Mouse (Mus musculus): ENCODE data around the gene Cnr1. TPM values are rescaled to one million over a fixed set of nuclear protein-coding genes. Genes with fewer than 3 reads are reported as not detected.

Cnr1 gene
- polyA plus RNA-seq, 1 experiment, result 1.6 TPM

- H3K27me3 ChIP-seq (ENCODE audit: control insufficient read depth, insufficient read depth, low read length, poor library complexity, severe bottlenecking), result no peaks in the 10 kb centered on the region
- no peaks in the 10 kb centered on the region for H3K9me3 ChIP-seq (replicated peaks; ENCODE audit: control insufficient read depth, insufficient read depth, low read length, poor library complexity, severe bottlenecking)
- H3K4me1 ChIP-seq (ENCODE audit: control insufficient read depth, insufficient read depth, low read length), result no peaks in the 10 kb centered on the region
- no peak overlapping the region for H3K9ac ChIP-seq (ENCODE audit: low read depth, poor library complexity, severe bottlenecking)
- TF ChIP-seq CTCF (IDR thresholded peaks at IDR 0.05; ENCODE audit: low read depth, low read length), result no peak
- no peak for TF ChIP-seq POLR2A (IDR thresholded peaks at IDR 0.05; ENCODE audit: insufficient read depth, low read length)
- TF ChIP-seq EP300 (IDR thresholded peaks at IDR 0.05; ENCODE audit: insufficient read depth, low read depth, low read length), result no peak
- no peak overlapping the region for H3K4me3 ChIP-seq (ENCODE audit: low read depth, low read length)
- no peak overlapping the region for H3K27ac ChIP-seq (ENCODE audit: insufficient read depth, low read length)
- H3K36me3 ChIP-seq (ENCODE audit: control insufficient read depth, insufficient read depth, low read length, poor library complexity, severe bottlenecking), result no peaks in the 10 kb centered on the region
These were observed 19.5 kb downstream of the Cnr1 start for GRCm38 (mm10) chr4:33943936-33944335.

- H3K27me3 ChIP-seq (ENCODE audit: control insufficient read depth, insufficient read depth, low read length, poor library complexity, severe bottlenecking), result no peaks in the 10 kb centered on the region
- H3K9me3 ChIP-seq (replicated peaks; ENCODE audit: control insufficient read depth, insufficient read depth, low read length, poor library complexity, severe bottlenecking), result no peaks in the 10 kb centered on the region
- H3K27ac ChIP-seq (ENCODE audit: insufficient read depth, low read length), result no peak overlapping the region
- no peaks in the 10 kb centered on the region for H3K36me3 ChIP-seq (ENCODE audit: control insufficient read depth, insufficient read depth, low read length, poor library complexity, severe bottlenecking)
- H3K4me1 ChIP-seq (ENCODE audit: control insufficient read depth, insufficient read depth, low read length), result no peaks in the 10 kb centered on the region
- no peak for TF ChIP-seq CTCF (IDR thresholded peaks at IDR 0.05; ENCODE audit: low read depth, low read length)
- H3K9ac ChIP-seq (ENCODE audit: low read depth, poor library complexity, severe bottlenecking), result no peak overlapping the region
- H3K4me3 ChIP-seq (ENCODE audit: low read depth, low read length), result no peak overlapping the region
These were observed 21.3 kb downstream of the Cnr1 start for GRCm38 (mm10) chr4:33945742-33946141.

GRCm38 (mm10) chr4:33947584-33947983, 23.2 kb downstream of the Cnr1 start:
- Histone ChIP-seq H3K36me3 (ENCODE audit: control insufficient read depth, insufficient read depth, low read length, poor library complexity, severe bottlenecking) (no peaks in the 10 kb centered on the region), H3K9ac (ENCODE audit: low read depth, poor library complexity, severe bottlenecking) (no peak overlapping the region), H3K27ac (ENCODE audit: insufficient read depth, low read length) (no peak overlapping the region), H3K9me3 (replicated peaks; ENCODE audit: control insufficient read depth, insufficient read depth, low read length, poor library complexity, severe bottlenecking) (no peaks in the 10 kb centered on the region), H3K4me3 (ENCODE audit: low read depth, low read length) (no peak overlapping the region), H3K27me3 (ENCODE audit: control insufficient read depth, insufficient read depth, low read length, poor library complexity, severe bottlenecking) (no peaks in the 10 kb centered on the region), H3K4me1 (ENCODE audit: control insufficient read depth, insufficient read depth, low read length) (no peaks in the 10 kb centered on the region)
- TF ChIP-seq EP300 (IDR thresholded peaks at IDR 0.05; ENCODE audit: insufficient read depth, low read depth, low read length) (no peak), CTCF (IDR thresholded peaks at IDR 0.05; ENCODE audit: low read depth, low read length) (no peak), POLR2A (IDR thresholded peaks at IDR 0.05; ENCODE audit: insufficient read depth, low read length) (no peak)

- Histone ChIP-seq H3K9ac (ENCODE audit: low read depth, poor library complexity, severe bottlenecking) (no peak overlapping the region), H3K27me3 (ENCODE audit: control insufficient read depth, insufficient read depth, low read length, poor library complexity, severe bottlenecking) (no peaks in the 10 kb centered on the region), H3K9me3 (replicated peaks; ENCODE audit: control insufficient read depth, insufficient read depth, low read length, poor library complexity, severe bottlenecking) (no peaks in the 10 kb centered on the region), H3K4me1 (ENCODE audit: control insufficient read depth, insufficient read depth, low read length) (no peaks in the 10 kb centered on the region), H3K4me3 (ENCODE audit: low read depth, low read length) (no peak overlapping the region), H3K27ac (ENCODE audit: insufficient read depth, low read length) (no peak overlapping the region), H3K36me3 (ENCODE audit: control insufficient read depth, insufficient read depth, low read length, poor library complexity, severe bottlenecking) (no peaks in the 10 kb centered on the region)
- TF ChIP-seq EP300 (IDR thresholded peaks at IDR 0.05; ENCODE audit: insufficient read depth, low read depth, low read length) (no peak), CTCF (IDR thresholded peaks at IDR 0.05; ENCODE audit: low read depth, low read length) (no peak), POLR2A (IDR thresholded peaks at IDR 0.05; ENCODE audit: insufficient read depth, low read length) (no peak)
These were observed 33.0 kb downstream of the Cnr1 start for GRCm38 (mm10) chr4:33957398-33957797.

GRCm38 (mm10) chr4:33958515-33958914, 34.1 kb downstream of the Cnr1 start:
- no peaks in the 10 kb centered on the region for H3K36me3 ChIP-seq (ENCODE audit: control insufficient read depth, insufficient read depth, low read length, poor library complexity, severe bottlenecking)
- no peak overlapping the region for H3K4me3 ChIP-seq (ENCODE audit: low read depth, low read length)
- no peak for TF ChIP-seq EP300 (IDR thresholded peaks at IDR 0.05; ENCODE audit: insufficient read depth, low read depth, low read length)
- no peak overlapping the region for H3K27ac ChIP-seq (ENCODE audit: insufficient read depth, low read length)
- no peaks in the 10 kb centered on the region for H3K9me3 ChIP-seq (replicated peaks; ENCODE audit: control insufficient read depth, insufficient read depth, low read length, poor library complexity, severe bottlenecking)
- no peaks in the 10 kb centered on the region for H3K27me3 ChIP-seq (ENCODE audit: control insufficient read depth, insufficient read depth, low read length, poor library complexity, severe bottlenecking)
- H3K9ac ChIP-seq (ENCODE audit: low read depth, poor library complexity, severe bottlenecking), result no peak overlapping the region
- H3K4me1 ChIP-seq (ENCODE audit: control insufficient read depth, insufficient read depth, low read length), result no peaks in the 10 kb centered on the region

GRCm38 (mm10) chr4:33959841-33960240, 35.4 kb downstream of the Cnr1 start:
- Histone ChIP-seq H3K27ac (ENCODE audit: insufficient read depth, low read length) (no peak overlapping the region), H3K27me3 (ENCODE audit: control insufficient read depth, insufficient read depth, low read length, poor library complexity, severe bottlenecking) (no peaks in the 10 kb centered on the region), H3K4me3 (ENCODE audit: low read depth, low read length) (no peak overlapping the region), H3K9ac (ENCODE audit: low read depth, poor library complexity, severe bottlenecking) (no peak overlapping the region), H3K9me3 (replicated peaks; ENCODE audit: control insufficient read depth, insufficient read depth, low read length, poor library complexity, severe bottlenecking) (no peaks in the 10 kb centered on the region), H3K36me3 (ENCODE audit: control insufficient read depth, insufficient read depth, low read length, poor library complexity, severe bottlenecking) (no peaks in the 10 kb centered on the region), H3K4me1 (ENCODE audit: control insufficient read depth, insufficient read depth, low read length) (no peaks in the 10 kb centered on the region)
- TF ChIP-seq CTCF (IDR thresholded peaks at IDR 0.05; ENCODE audit: low read depth, low read length) (no peak), POLR2A (IDR thresholded peaks at IDR 0.05; ENCODE audit: insufficient read depth, low read length) (no peak), EP300 (IDR thresholded peaks at IDR 0.05; ENCODE audit: insufficient read depth, low read depth, low read length) (no peak)

Data from ES-Bruce4 (cell line).